Mouse (Mus musculus): Measurements from ENCODE around the gene Stxbp3.
A peak's percentile ranks its signal among the peaks of the same experiment; 100 is the strongest.
"Not testable (repeated sequence)": the region's sequence is repeated elsewhere in the genome, so short reads cannot be mapped to it uniquely, and the experiment has no call there.

Stxbp3 gene

DNA sequence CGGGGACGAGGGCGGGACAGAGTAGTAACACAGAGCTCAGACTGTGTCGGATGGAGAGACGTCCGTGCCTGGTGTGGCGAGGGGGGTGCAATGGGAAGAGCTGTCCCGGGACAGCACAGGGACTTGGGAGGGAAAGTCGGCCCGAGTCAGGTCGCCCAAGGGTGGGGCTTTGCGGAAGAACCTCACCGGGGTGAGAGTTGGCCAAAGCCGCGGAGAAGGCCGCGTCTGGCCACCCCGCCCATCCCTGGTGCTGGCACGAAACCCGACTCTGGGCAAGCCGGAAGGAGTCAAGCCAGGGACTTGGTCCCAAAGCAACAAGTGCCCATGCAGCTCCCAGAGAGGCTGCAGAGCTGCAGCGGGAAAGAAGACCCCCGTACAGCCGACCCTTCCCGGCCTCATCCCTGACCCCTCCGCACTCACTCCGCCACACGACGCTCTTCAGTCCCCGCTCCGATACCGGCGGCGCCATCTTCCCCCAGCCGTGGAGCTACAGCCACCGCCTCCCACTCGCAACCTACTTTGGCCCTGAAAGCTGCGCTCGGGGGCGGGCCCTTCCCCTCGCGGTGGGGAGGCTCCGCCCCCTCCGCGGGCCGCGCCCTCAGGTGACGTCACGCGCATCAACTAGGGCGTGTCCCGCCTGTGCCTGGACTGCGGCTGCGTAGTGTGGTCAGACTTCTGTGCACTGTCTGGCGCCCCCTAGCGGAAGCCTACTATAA, at the start of gene Stxbp3:
TSS of gene Stxbp3 (minus strand) at position 527 of the 716 bp plus-strand sequence.
- peak; percentile 95 for ATAC-seq (ENCODE audit: low TSS enrichment)

DNA sequence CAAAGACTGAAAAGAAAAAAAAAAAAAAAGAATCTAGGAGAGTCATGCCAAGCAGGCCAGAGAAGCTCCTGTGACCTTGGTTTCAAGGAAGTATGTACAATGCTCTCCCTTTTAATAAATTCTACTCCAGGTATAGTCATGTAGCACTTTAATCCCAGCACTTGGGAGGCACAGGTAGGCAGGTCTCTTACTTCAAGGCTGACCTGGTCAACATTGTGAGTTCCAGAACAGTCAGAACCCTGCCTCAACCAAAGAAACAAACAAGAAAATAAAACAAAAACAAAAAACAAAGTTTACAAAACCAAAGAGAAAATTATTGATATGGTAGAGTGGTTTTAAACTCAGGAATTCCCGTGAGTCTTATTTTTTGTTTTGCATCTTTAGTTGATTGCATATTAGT, 49.6 kb upstream of the Stxbp3 start, which contains the start of gene Fndc7:
TSS of gene Fndc7 (minus strand) at position 101 of the 400 bp plus-strand sequence.
- no peak for ATAC-seq (ENCODE audit: low TSS enrichment)

GRCm38 (mm10) chr3:108887618-108887975, 47.3 kb upstream of the Stxbp3 start:
- no peak for ATAC-seq (ENCODE audit: low TSS enrichment)

GRCm38 (mm10) chr3:108886934-108887617, 46.8 kb upstream of the Stxbp3 start:
- ATAC-seq (ENCODE audit: low TSS enrichment) = no peak

DNA sequence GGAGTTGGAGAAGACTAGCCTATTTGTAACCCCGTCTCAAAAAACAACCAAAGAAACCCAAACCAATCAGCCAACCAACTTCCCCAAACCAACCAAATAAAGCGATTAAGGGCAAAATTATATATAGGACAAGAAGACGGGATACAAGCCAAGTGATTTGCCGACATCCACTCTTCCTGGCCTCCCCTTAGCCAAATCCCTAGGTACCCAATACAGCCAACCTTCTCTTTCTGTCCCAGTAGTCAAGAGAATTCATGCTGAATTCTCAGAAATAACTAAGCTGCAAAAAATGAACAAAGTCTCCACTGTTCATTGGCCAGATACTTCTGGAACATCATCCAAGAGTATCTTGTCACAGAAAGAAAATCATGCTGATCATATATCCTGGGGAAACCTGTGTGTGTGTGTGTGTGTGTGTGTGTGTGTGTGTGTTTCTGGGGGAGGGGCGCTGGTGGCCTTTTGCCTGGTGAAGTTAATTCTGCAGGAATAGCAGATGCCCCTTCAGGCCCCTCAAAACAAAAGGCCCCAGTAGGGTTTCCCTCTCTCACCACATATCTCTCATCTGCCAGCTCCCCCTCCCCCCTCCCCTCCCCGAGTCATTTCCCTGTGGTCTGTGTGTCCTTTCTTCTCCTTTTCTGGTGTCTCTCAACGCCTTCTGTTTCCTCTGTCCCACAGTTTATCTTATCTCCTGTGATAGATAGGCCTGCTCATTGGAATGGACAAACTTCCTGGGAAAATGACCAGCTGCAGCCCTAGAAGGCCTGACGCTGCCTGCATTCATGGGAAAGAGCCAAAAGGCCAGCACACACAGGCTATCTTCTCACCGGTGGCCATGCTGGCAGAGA, 45.6 kb upstream of the Stxbp3 start:
- ATAC-seq (ENCODE audit: low TSS enrichment) = no peak

- ATAC-seq (ENCODE audit: low TSS enrichment) = no peak
Measured at GRCm38 (mm10) chr3:108884706-108885289, 44.5 kb upstream of the Stxbp3 start.

DNA sequence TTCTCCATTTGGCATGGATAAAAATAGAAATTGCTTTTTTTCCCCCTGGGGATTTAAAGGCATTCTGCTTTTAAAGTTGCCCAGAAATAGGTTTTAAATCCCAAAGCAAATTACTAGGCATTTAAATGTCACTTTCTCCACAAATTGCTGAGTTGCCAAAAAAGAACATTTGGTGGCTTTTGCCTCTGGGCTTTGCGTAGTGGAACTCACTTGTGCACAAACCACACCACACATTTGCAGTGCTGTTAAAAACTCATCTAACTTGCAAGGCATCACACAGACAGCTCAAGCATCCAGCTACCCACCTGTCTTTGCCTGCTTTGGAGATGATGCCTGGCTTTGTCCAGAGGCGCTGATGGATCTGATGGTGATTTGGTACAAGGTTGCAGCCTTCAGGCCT, 42.7 kb upstream of the Stxbp3 start:
- ATAC-seq (ENCODE audit: low TSS enrichment) = peak; percentile 68

DNA sequence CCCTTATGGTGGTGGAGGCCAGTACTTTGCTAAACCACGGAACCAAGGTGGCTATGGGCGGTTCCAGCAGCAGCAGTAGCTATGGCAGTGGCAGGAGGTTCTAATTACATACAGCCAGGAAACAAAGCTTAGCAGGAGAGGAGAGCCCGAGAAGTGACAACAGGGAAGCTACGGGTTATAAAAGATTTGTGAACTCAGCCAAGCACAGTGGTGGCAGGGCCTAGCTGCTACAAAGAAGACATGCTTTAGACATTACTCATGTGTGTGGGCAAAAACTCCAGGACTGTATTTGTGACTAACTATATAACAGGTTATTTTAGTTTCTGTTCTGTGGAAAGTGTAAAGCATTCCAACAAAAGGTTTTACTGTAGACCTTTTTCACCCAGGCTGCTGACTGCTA, 41.5 kb upstream of the Stxbp3 start:
- not testable (repeated sequence) for ATAC-seq (ENCODE audit: low TSS enrichment)

DNA sequence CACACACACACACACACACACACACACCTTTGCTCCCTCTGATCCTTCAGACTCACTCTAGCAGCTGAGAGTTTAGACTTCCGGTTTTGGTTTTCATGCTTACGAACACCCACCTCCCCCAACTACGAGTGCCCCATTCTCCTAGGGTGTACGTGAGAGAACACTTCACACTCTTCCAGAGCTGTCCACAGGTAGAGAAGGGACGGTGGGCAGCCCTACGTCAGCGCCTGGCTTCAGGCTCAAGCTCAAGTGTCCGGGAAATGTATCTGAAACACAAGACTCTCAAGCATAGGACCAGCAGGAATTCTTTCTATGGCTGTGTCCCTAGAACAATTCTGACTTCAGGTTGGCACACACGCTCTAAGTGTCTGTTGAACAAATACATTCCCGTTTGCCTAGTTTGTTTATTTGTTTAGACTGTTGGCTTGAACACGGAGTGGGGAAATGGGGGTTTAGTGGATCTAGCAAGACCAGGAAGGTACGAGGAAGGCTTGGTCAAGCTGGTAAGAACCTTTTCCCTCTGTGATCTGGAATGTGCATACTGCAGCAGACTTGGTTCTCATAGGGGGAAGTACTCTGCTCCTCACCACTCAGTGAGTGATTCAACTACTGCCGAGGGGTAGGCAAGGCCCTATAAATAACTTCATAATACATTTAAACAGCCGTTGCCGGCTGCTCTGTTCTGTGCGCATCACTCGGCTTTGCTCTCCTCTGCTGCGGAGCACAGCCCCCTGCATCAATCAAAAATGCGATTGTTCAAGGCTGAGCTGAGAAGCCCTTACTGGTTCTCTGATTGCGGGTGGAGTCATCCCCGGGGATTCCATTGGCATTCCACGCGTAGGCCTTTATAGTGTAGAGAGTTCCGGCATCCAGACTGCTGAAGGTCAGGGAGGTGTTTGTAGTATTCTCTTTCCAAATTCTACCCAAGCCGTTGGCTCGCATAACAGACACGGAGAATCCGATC, 40.5 kb upstream of the Stxbp3 start:
- ATAC-seq (ENCODE audit: low TSS enrichment) = peak; percentile 70

- ATAC-seq (ENCODE audit: low TSS enrichment) = peak; percentile 57; the same call in 1 of the 2 replicates
Measured at GRCm38 (mm10) chr3:108879836-108880435, 39.6 kb upstream of the Stxbp3 start.

GRCm38 (mm10) chr3:108879129-108879528, 38.8 kb upstream of the Stxbp3 start:
- no peak for ATAC-seq (ENCODE audit: low TSS enrichment)

DNA sequence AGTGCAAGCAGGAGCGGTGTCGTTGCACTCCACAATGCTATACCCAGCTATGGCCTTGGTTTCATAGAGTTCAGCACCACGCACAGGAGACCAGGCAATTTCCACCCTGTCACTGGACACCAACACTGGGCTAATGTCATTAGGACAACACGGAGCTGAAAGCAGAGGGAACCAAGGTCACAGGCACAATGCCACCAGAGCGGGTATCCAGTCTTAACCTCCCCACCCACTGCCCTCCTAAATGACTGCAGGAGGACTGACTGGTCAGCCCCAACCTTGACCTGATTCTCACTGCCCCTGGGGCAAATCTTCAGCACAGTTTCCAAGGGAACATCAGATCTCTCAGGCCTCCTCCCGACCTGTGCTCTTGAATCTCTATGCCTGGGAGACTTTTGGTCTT, 30.3 kb upstream of the Stxbp3 start:
- no peak for ATAC-seq (ENCODE audit: low TSS enrichment)

- no peak for ATAC-seq (ENCODE audit: low TSS enrichment)
Measured at GRCm38 (mm10) chr3:108867449-108867848, 27.1 kb upstream of the Stxbp3 start.

DNA sequence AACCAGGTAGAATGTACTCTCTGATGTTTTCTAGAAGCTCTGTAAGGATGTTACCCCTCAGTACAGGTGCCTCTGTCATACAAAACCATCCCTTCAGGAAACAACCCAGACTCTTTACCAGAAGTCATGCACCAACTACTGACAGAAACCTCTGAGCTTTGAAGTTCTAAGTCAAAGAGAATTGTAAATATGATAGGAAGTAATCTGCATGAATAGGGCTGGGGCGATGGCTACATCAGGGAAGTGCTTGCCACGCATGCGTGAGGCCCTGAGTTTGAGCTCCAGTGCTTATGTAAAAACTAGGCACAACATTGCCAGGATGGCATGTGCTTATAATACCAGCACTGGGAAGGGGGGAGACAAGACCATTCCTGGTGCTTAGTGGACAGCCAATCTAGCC, 25.4 kb upstream of the Stxbp3 start:
- no peak for ATAC-seq (ENCODE audit: low TSS enrichment)

DNA sequence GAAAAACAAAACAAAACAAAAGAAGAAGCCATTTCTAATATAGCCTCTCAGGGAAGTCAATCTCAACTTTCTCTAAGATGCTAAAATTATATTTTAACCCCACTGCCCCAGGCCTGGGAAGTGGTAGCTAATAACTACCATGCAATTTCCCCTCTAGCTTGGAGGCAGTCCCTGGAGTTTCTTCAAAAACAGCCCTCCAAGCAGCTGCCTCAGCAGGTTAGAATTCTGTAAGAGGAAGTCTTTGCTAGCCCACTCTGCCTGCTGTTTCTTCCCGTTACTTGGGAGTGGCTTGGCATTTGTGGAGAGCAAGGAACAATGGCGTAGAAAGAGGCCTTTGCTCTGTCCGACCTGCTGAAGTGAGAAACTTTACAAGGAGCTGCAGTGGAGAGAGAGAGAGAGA, 24.8 kb upstream of the Stxbp3 start:
- no peak for ATAC-seq (ENCODE audit: low TSS enrichment)

DNA sequence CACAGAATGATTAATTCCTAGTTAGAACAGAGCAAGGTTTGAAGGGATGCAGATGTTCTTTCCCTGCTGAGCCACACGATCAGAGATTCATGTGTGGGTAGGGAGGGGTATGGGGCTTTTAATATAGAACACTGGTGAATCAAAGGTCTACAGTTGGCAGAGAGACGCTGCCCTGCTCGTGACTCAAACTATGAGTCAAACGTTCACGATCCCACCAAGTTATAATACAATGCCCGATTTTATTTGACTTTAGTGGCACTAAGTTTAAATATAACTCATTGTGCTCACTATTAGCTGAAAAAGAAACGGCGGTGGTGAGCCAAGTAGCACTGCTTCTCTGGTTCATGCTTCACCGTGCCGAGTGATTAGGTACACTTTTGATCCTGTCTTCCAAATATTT, 22.8 kb upstream of the Stxbp3 start:
- no peak for ATAC-seq (ENCODE audit: low TSS enrichment)

DNA sequence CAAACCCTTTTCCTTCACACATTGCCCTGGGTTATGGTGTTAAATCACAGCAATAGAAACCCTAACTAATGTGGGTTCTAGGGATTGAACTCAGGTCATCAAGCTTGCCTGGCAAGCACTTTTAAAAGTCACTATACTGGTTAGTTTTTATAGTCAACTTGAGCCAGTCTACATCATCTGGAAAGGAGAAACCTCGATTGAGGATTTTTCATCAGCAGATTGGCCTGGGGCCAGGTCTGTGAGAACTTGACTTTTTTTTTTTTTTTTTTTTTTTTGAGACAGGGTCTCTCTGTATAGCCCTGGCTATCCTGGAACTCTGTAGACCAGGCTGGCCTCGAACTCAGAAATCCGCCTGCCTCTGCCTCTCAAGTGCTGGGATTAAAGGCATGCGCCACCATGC, 22.0 kb upstream of the Stxbp3 start:
- ATAC-seq (ENCODE audit: low TSS enrichment) = not testable (repeated sequence)

- ATAC-seq (ENCODE audit: low TSS enrichment) = no peak
Measured at GRCm38 (mm10) chr3:108860786-108861185, 20.5 kb upstream of the Stxbp3 start.

- ATAC-seq (ENCODE audit: low TSS enrichment) = peak; percentile 11; the same call in 1 of the 2 replicates
Measured at GRCm38 (mm10) chr3:108858231-108858770, 18.0 kb upstream of the Stxbp3 start.

- no peak for ATAC-seq (ENCODE audit: low TSS enrichment)
Measured at GRCm38 (mm10) chr3:108857714-108858113, 17.4 kb upstream of the Stxbp3 start.
